Mouse (Mus musculus) ES-E14 (cell line): Measurements from ENCODE around the gene Rbfox3.

Experiments
- HCFC1 ChIP-seq: IDR thresholded peaks from 2 replicates; pipeline ENCODE4 v1.6.1; 2012; ENCODE audit warnings: low read length, inconsistent platforms, borderline replicate concordance; ENCODE audit not compliant: insufficient read depth
- MAFK ChIP-seq: IDR thresholded peaks from 2 replicates; pipeline ENCODE4 v1.6.1; 2014; ENCODE audit warnings: mild to moderate bottlenecking, low read depth, low read length, inconsistent platforms; ENCODE audit not compliant: insufficient read depth
- ZC3H11A ChIP-seq: IDR thresholded peaks from 2 replicates; pipeline ENCODE4 v1.6.1; 2012; ENCODE audit warnings: low read depth, mild to moderate bottlenecking, inconsistent platforms, low read length, borderline replicate concordance
- ZNF384 ChIP-seq: IDR thresholded peaks from 2 replicates; pipeline ENCODE4 v1.6.1; 2012; ENCODE audit warnings: low read depth, low read length, inconsistent platforms

DNA sequence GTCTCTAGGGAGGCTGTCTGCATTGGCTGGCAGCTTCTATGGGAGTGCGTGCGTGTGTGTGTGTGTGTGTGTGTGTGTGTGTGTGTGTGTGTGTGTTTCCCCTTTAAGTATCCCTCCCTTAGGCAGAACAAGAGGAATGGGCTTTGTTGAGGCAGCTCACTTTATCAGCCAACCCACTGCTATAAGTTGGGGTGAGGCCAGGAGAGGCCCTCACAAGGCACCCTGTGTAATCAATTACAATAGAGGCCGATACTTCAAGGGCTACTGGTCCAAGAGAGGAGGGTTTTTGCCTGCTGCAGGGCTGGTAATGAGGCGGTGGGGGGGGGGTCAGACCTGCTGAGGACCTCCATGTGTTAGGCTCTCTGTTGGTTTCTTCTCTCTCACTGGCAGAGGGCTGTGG lies 357.5 kb downstream of the Rbfox3 start:
- TF ChIP-seq HCFC1 (no peak), MAFK (no peak), ZNF384 (no peak), ZC3H11A (no peak)
